Mouse (Mus musculus) CD4-positive, CD25-positive, alpha-beta regulatory T cell, adult 4 months (primary cell): ENCODE measurements at regions not wholly inside any gene's neighbourhood (a gene's known extent, or its start where the extent isn't known, plus 50 kb on each side); places are given as distances from the start of the nearest gene placed in this dataset.

Experiments
- ATAC-seq: one replicate; pipeline ENCODE4 v1.8.0; 2017

DNA sequence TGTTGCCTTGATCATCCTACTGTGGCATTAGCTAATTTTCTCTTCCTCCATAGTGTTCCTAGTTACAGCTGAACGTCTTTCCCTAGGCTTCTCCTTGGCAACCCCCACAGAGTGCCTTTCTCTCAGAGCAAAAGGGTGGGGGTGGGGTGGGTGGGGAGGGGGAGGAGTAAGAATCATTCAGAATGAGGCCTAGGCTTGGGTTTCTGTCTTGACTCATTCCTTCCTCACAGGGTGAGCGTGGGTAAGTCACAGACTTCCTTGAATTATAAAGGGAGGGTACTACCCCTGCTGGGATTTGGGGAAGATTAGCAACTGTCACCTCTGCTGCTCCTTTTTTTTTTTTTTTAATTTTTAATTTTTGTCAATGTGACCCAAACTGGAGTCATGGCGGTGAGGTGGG lies 114.5 kb downstream of the Dhx35 start:
- no peak for ATAC-seq

DNA sequence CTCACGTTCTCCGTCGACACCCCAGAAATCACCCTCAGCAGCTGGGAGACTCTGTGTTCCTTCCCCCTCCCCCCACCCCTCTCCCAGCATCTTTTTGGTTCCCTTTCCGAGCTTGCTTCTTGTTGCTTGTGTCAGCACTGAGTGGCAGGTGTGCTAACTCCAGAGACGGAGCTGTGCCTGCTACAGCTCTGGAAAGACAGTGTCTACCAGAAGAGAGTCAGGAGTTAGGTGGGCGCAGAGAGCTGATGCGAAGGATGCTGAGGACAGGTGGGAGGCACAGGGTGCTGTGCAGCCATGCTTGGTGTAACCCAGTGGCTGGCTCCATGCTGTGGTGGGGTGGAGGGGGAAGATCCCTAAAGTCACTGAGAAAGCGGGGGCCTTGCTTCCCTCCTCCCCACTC lies 115.7 kb downstream of the Dhx35 start:
- ATAC-seq, result no peak

DNA sequence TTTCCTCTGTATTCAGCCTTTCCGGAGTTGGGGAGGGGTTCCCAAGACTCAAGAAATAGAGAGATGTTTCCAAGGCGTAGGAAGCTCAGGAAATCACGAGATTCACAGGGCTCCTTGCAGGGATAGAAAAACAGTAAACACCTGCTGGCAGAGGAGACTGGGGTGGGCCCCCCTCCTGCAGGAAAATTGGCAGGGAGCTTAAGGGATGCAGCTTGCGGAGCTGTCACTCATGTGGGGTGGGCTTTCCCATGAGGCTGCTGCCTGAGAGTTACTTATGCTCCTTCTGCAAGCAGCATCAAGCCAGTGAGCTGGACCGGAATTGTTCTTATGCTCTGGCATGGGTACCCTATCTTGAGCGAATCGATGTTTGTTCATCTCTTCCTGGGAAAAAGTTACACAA lies 116.6 kb downstream of the Dhx35 start:
- no peak for ATAC-seq

DNA sequence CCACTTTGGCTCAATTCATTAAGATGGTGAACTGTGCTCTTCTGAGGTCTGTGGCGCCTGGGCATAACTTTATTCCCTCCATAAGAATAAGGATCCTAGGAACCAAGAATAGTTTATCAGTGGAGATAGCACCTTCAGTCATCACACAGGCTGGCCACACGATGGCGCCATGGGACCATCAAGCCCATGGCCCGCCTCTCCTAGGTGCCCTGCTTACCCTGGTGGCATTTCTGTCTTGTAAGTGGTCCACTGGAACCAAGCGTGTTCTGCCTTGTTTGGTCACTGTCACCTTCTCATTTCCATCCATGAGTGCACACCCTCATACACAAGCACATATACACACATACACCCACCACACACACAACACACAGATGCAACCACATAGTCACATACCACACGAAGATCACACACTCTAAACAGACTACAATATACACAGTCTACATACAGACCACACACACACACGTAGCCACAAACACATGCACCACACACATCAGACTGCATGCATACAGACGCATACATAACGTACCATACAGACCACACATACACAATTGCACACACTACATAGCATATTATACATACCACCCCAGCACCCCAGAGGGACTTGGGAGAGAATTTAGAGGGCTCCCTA lies 118.1 kb downstream of the Dhx35 start:
- no peak for ATAC-seq

DNA sequence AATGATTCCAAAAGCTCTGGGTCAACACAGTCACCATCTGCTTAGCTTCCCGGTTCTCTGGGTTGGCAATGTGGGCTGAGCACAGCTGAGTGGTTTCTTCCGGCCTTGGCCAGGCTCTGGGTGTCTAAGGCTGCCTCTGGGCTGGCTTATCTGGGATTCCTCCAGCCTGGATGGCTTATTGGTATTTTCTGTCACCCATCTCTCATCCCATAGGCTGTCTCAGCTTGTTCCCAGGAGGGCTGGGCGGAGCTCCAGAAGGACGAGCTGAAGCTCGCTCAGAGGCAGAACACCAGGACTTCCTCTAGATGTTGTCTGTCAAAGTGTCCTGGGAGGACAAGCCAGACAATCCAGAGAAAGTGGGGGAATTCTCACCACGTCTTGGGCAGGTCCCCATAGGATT lies 122.8 kb downstream of the Dhx35 start:
- no peak for ATAC-seq

DNA sequence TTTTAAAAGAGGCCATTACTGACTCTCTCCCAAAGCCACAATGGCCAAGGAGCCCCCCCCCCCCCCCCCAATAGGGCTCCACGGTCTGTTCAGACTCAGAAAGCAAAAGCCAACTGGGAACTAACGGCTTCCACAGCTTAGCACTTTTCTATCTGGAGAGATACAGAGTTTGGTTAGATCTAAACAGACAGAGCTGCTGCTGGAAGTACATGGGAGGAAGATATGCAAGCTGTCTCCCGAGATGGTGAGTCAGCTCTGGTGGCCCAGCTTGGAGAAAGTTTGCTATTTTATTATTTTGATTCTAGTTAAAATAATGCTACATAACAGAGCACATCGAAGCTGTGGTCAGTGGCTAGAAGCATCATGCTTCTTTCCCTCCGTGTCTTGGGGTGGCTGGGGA lies 123.7 kb downstream of the Dhx35 start:
- ATAC-seq, result no peak

DNA sequence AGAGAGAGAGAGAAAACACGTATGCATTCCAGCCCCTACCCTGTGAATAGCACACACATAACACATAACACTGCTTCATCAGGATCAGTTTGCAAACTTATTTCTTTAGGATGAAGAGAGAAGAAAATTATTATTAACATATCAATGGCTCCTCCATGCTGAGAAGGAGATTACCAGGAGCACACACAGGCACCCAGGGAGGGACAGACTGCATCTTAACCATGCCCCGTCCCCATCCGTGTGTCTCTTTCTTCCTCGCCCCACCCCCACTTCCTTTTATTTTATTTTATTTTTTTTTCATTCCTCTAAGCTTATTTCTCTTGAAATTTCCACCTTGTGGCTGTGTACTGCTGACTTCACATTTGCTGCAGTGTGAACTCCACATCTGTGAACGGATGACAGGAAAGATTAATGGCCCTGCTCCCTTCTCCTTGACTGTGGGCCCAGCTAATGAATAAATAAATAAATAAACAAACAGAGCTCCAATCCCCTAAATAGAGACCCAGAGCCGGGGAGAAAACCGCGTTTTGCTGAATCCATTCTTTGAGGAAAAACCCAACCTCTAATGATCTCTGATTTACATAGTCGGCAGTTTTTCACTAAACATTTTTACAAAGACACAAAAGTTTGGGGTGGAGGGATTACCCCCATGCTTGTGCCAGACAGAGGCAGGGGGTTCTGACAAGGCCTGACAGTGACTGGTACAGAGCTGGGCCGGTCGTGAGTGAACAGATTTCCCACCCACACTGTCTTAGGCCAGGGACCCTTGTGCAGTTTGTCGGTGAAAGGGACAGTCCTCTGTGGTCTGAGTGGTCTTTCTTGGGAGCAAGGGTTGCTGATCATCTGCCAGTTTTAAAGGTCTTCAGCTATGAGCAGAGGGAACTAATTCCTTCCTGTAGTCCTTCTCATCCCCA lies 127.0 kb downstream of the Dhx35 start:
- ATAC-seq, result no peak

DNA sequence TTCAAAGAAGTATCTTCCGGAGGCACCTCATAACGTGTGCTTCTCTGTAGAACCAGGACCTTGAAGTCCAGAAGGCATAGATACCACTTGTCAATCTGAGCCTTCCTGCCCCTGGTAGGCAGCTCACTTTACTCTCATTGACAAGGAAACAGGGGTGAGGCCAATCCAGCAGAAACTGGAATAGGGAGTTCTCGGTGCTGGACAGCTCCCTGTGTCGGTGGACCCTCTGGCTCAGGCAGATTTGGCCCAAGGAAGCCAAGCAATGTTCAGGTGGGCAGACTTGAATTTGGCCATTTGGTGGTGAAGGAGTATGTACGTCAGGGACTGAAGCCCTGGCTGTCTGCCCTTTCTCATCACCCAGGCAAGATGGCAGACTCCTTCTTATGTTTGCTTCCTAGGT lies 128.2 kb downstream of the Dhx35 start:
- ATAC-seq, result no peak

DNA sequence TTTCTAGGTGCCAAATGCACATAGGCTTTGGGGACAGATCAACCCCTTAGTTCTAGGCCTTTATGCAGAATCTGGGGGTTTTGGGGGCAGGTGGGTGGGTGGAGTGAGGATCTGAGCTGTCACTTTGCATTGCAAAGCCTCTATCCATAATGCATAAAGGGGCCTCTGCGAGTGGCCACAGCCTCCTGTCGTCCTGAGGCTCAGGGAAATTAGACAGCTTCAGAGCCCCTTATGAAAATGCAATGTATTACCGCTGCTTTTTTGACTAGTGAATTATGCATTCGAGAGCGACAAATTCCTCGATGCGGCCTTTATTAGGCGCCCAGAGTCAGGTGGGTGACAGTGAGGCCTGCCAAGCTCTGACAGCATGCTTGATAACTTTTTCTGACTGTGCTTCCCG lies 134.9 kb downstream of the Dhx35 start:
- ATAC-seq, result no peak

DNA sequence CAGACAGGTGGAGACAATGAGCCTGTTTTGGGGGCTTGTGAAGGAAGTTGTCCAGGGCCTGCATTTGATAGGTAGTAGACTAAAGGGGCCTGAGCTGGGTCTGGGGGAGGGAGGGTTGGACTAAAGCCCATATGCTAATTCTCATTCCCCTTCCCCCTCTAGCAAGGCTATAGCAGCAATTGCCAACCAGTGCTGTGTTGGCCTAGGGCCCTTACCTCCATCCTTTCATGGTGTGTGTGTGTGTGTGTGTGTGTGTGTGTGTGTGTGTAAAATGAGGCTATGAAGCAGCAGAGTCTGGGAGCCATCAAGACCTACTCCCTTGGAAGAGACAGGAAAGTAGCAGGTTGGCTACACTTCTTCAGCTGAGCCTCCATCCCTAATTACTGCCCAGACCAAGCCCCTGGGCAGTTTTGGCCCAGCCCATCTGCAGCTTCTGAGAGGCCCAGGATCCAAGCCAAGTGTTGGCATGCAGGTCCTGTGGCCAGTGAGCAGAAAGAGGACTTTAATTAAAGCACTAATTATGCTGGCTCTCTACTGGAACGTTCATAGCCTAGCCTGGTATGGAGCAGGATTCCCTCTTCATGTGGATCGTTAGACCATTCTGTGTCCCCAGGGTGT lies 143.4 kb downstream of the Dhx35 start:
- no peak for ATAC-seq

DNA sequence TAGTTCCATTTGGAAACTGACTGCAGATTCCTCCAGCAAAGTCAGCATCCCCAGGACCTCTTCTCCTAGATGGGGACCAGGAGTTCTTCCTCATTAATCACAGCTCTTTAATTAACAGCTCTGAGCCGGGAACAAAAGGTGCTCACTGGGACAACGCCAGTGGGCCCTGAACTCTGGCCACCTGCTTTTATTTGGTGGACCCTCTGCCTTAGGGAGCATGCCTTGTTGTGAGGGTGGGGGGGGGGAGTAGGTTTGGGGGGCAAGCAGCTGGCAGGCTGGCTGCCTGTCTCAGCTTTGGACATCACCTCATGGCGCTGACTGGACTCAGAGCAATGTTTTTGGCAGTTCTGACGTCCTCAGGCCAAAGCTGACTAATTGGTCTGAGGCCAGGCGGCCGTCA lies 154.8 kb downstream of the Dhx35 start:
- no peak for ATAC-seq

DNA sequence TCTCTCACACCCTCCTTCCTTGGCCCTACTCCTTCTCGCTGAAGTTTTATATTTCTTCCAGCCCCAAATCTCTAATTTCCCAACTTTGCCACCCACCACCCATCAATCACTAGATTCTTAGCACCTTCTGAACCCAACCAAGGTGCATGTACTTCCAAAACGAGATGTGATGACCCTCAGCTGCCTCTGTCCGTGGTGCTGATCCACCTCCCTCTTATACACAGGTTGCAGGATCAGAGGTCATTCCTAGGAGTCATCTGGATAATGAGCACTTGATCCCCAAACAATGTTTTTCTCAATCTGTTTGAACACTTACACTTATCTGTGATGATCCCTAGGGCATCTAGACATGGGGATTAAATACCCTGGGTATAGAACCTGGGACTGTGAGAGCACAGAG lies 156.5 kb downstream of the Dhx35 start:
- no peak for ATAC-seq

DNA sequence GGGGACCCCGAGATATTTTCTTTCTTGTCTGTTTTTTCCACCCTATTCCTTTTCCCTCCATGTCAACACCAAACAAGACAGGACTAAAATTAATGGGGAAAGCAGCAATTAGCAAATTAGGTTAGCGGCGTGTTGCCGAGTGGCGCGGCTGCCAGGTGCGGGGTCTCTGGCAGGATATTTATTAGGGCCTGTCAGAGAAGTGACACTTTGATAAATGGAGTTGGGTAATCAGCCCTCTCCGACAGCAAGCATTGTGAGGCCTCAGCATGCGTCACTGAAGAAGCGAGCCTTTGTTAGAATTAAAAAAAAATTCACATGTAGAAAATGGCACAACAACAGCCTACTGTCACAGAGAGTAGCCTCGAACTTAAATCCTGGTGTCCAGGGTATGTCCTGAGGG lies 162.3 kb downstream of the Dhx35 start:
- ATAC-seq, result no peak

DNA sequence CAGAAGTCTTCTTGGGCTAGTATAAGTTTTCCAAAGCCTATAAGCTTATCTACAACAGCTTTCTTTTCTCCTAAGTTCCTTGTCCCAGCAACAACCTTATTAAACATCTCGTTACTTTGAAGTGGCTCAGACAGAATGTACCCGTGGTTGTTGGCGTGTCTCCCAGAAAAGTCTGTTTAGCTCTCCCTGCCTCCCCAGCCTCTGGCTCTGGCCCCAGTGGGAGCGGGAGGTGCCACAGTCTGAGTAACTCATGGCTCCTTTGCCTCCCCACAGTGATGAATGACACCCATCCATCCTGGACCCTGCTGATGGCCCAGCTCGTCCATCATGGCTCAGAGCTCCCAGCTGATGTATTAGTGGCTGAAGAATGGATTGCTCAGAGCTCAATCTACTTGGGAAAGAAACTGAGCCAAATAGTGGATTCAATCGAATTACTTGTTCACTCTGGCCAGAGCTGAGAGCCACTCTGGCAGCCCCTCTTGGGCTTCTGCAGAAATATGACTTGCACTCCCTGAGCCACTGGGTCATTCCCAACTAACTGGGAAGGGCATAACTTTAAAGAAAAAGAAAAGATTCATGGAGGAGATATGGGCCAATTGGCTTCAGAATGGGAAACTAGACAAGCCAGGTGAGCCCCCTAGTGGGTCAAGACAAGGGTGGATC lies 170.5 kb downstream of the Dhx35 start:
- ATAC-seq, result no peak

DNA sequence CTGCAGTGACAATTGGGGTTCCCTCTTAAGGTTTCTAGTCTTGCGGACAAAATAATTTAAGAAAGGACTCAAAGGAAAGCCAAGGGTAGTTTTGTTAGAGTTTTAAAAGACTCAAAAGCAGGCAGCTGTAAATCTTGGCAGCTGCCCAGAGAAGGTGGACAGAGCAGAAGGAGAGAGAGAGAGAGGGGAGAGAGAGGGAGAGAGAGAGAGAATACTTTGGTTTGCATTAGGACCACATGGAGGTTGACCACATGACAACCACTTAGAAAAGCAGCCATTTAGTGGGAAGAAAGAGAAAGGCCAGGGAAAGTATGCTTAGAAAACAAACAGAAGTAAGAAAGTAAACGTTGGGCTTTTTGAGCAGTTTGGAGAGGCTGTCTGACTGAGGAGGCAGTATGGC lies 177.6 kb downstream of the Dhx35 start:
- no peak for ATAC-seq

DNA sequence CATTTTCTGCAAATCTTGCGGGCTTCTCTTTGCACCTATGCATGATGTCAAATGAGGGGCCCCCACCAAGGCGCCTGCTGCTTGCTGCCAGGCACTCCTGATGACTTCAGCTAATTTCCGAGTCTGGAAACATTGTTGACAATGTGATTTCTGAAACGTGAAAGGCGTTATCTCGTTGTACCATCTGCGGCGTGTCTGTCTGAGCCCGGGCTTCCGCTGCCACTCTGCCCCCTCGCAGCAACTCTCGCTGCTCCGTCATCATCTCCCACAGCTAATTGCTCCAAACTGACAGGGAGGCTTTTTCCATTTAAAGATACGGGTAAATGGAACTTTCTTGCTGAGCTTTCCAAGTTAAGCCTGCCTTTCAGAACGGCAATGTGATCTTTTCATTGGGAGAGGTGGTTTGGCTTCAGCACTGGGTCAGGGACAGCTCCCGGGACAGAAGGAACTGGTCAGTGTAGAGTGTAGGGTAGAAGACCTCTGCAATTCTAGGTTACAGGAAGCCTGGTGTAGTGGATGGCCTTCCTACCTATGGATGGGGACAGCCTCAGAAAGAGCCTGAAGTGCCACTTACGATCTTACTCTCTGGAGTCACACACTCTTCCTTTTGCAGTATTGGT lies 191.0 kb downstream of the Dhx35 start:
- no peak for ATAC-seq

DNA sequence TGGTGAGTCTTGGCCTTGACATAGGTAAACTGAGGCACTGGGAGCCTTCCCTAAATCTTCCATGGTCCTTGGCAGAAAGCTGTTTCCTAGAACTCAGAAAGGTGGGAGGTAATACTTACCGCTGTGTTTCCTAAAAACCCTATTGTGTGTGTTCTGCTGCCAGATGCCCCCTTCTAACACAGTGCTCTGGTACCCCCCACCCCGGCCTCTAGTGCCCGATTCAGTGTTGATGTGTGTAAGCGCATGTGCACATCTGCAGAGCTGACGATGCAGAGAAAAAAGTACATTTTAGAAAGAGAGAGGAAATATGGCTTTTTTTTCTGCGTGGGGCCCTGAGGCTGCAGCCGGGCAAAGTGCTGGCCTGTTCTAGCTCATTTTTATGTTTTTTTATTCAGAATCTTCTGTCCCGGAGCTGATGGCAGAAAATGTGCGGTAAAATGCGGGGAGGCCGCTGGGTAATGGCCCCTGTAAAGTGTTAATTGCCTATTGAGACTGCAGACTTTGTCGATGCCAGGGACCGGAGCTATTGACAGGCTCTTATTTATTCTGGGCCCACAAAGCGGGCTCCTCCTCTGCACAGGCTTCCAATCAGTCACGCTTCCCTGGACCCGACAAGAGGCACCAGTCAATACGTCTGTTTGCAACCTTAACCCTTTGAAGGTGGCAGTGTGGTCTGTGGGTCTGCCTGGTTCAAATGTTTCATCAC lies 208.0 kb downstream of the Dhx35 start:
- ATAC-seq, result no peak

DNA sequence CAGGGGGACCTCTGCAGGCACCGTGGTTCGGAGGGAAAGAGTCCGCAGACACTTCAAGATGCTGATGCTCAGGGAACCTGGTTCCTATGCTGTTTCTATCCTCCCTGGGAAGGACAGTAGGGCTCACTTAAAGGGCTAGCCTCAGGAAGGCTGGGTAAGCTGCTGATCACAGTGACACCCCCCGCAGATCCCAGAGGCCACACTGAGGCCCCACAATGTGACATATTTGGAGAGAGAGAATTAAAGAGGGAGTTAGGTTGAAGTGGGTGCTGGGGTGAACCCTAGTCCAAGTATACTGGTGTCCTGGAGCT lies 208.5 kb downstream of the Dhx35 start:
- no peak for ATAC-seq

DNA sequence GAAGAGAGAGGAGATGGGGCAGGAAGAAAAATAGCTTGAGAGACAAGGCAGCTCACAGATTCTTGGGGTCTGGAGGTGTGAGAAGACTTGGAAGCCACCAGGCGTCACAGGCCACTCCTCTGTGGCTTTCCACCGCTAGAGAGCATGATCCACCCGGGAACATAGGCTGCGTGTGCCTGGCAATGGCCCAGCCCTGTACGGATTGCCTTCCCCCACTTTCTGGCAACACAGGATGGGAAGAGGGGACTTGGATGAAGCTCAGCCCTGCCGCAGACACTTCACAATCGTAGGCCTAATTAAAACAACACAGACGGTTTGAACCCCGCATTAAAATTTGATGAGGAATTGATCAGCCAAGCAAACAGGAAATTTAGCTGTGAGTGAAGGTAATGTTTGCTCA lies 209.8 kb downstream of the Dhx35 start:
- ATAC-seq, result no peak

DNA sequence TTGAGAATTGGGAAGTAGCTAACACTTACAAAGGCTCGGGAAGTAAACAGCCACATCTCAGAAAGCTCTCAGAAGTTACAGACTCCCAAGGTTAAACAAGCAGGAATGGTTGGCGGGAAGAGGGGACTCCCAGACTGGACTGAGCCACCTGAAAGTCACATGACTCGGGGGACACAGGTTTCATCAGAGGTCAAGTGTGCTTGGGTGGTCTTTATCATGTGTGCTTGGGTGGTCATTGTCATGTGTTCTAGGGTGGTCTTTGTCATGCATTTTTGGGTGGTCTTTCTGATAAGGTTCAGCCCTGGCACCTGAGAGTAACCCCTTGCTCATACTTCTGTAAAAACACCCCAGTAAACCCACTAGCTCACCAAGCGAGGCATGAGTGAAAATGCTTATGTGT lies 218.1 kb downstream of the Dhx35 start:
- no peak for ATAC-seq

DNA sequence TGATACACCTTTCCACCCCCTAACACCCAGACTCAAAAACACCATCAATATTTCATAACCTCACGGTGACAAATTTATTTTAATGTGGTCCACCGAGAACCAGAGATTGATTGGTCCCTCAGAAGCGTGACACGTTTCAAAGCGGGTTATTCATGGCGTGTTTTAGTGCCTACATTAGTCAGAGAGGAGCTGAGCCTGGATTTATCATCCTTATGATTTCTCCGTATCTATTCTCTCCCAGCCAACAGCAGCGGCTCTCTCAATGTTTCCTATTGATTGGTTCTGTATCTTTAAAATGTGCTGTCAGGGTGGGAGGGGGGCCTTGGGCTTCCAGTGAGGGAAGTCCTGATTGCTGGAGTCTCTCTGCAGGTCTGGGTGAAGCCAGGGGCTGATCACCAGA lies 219.9 kb downstream of the Dhx35 start:
- no peak for ATAC-seq

DNA sequence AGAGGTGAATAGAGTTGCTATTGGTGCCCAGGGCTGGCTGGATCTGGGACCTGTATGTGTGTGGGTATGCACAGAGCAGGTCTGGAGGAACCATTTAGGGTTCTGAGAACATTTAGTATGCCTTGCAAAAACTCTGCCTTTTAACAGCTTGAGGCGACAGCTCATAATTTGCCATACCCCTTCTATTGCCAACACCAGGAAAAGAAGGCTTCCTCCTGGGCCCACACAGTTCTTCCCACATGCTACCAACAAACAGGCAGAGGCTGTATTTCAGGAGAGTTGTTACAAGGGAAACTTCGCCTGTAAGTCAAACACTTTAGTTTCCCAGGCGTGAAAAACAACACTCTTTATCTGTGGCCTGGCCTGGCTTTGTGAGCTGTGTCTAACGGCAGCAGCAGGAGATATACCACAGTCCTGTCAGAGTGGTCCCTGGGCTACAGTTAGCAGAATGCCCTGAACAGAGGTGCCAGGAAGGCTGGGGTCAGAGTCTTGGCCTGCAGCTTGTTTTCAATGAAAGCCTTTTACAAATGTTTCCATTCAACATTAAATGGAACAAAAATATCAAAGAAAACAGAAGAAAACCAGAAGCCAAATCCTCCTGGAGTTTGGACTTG lies 225.4 kb downstream of the Dhx35 start:
- no peak for ATAC-seq
